ENCODE assay signal across 9 mouse cellular contexts in genomic region chr3:87838622-87839021, GRCm38 (mm10). TPM values are rescaled to one million over a fixed set of nuclear protein-coding genes. Genes with fewer than 3 reads are reported as not detected.
DNase-seq lines count a peak whose midpoint lies in the region; ATAC-seq lines count a peak whose summit lies in the region.
"Had no signal": no experiment of that assay in that cellular context is flagged by ENCODE, and none has a peak within 500 bp of the region (broad histone marks: within the 10 kb centered on the region; RNA-seq: fewer than 3 reads in every experiment).

No protein-coding gene starts in this region.

- no peaks in the 10 kb centered on the region for H3K36me3 ChIP-seq in hindbrain, embryonic 10.5 days
- no peaks in the 10 kb centered on the region for H3K36me3 ChIP-seq in hindbrain, embryonic 13.5 days
- H3K36me3 ChIP-seq: embryonic facial prominence, embryonic 13.5 days had no signal

- H3K4me1 ChIP-seq in hindbrain, embryonic 10.5 days (replicated peaks) = no peaks in the 10 kb centered on the region
- no peaks in the 10 kb centered on the region for H3K4me1 ChIP-seq in hindbrain, embryonic 13.5 days (replicated peaks)
- H3K4me1 ChIP-seq: embryonic facial prominence, embryonic 13.5 days had no signal

- no peak overlapping the region for H3K9ac ChIP-seq in hindbrain, embryonic 13.5 days
- H3K9ac ChIP-seq: embryonic facial prominence, embryonic 13.5 days had no signal

- intact Hi-C loops in heart, postnatal 36 days (cut with DNase I) = loop anchor here (1.0 to 2.0 kb wide), 3 partner anchors 22 to 66 kb away; partner anchors contain the start of gene Insrr
- intact Hi-C loops in left cerebral cortex, postnatal 10 days (cut with DNase I) = loop anchor here (5.0 kb wide), 1 partner anchor 71 kb away; no protein-coding TSS in a partner anchor

- H3K4me3 ChIP-seq in hindbrain, embryonic 10.5 days = no peak overlapping the region
- no peak overlapping the region for H3K4me3 ChIP-seq in hindbrain, embryonic 13.5 days
- H3K4me3 ChIP-seq: embryonic facial prominence, embryonic 13.5 days had no signal

- H3K4me2 ChIP-seq in hindbrain, embryonic 13.5 days = no peak overlapping the region
- H3K4me2 ChIP-seq: embryonic facial prominence, embryonic 13.5 days had no signal

- no peaks in the 10 kb centered on the region for H3K27me3 ChIP-seq in hindbrain, embryonic 10.5 days (ENCODE audit: insufficient read depth, poor library complexity, severe bottlenecking)
- H3K27me3 ChIP-seq in hindbrain, embryonic 13.5 days = 0 out of 2 replicates have a peak, but pooled peaks cover 5% of the 10 kb centered on the region
- H3K27me3 ChIP-seq: embryonic facial prominence, embryonic 13.5 days had no signal

- H3K27ac ChIP-seq in hindbrain, embryonic 10.5 days = no peak overlapping the region
- H3K27ac ChIP-seq in hindbrain, embryonic 13.5 days = no peak overlapping the region
- H3K27ac ChIP-seq: embryonic facial prominence, embryonic 13.5 days had no signal

- no peaks in the 10 kb centered on the region for H3K9me3 ChIP-seq in hindbrain, embryonic 10.5 days
- no peaks in the 10 kb centered on the region for H3K9me3 ChIP-seq in hindbrain, embryonic 13.5 days
- H3K9me3 ChIP-seq: embryonic facial prominence, embryonic 13.5 days had no signal

- 2% methylated on average over 4 of the region's 4 CpGs for WGBS in hindbrain, embryonic 10.5 days
- WGBS in hindbrain, embryonic 13.5 days = under 1% methylated on average over 4 of the region's 4 CpGs

- DNase-seq in hindbrain, embryonic 10.5 days (ENCODE audit: low spot score) = peak; percentile 79
- DNase-seq in heart, postnatal 36 days = peak; percentile 79 to 87
- peak; percentile 38 to 71 for DNase-seq in left cerebral cortex, postnatal 10 days (ENCODE audit: extremely low spot score in 1 of 2, low spot score in 2 of 2)
- DNase-seq in ovary, adult 18-20 months (ENCODE audit: low spot score) = peak; percentile 28
- peak; percentile 26 to 58 for DNase-seq in thymus, adult 18-20 months

- ATAC-seq in hindbrain, embryonic 13.5 days (ENCODE audit: low FRiP score) = no peak
- peak; percentile 61 for ATAC-seq in activated CD4-positive, CD25-positive, alpha-beta regulatory T cell, adult 4 months
- peak; percentile 96 for ATAC-seq in common myeloid progenitor, adult 5-6 weeks (replicated peaks; ENCODE audit: low read depth, poor library complexity, severe bottlenecking)

RNA-seq across cellular contexts. Expression of gene Sh2d2a, which starts 7.9 kb away (rescaled TPM):
- polyA plus RNA-seq in hindbrain, embryonic 10.5 days (2016; fragmentation: Nextera tagmentation; extraction: Ambion mirVana) = 0.06 and 0.21 TPM in 2 replicates
- polyA plus RNA-seq in hindbrain, embryonic 13.5 days (2015; fragmentation: Nextera tagmentation; extraction: Ambion mirVana) = not detected in 2 replicates
- 100 to 1,000 TPM; 203 to 239 TPM for polyA plus RNA-seq in activated CD4-positive, CD25-positive, alpha-beta regulatory T cell, adult 4 months (2017; shearing (Covaris generic))
- total RNA-seq in common myeloid progenitor, adult 5-6 weeks (2017) = 0.59 TPM in 1 of 2 replicates, not detected in the other
- total RNA-seq in heart, postnatal 36 days (2021) = under 1 TPM in 1 of 2 experiments, not detected in 1; 0.08 TPM
- total RNA-seq in left cerebral cortex, postnatal 10 days (2021) = not detected
- polyA plus RNA-seq: embryonic facial prominence, embryonic 13.5 days had no signal

RNA-seq across cellular contexts. Expression of gene Pear1, which starts 14.5 kb away (rescaled TPM):
- 19.6 and 19.9 TPM in 2 replicates for polyA plus RNA-seq in hindbrain, embryonic 10.5 days (2016; fragmentation: Nextera tagmentation; extraction: Ambion mirVana)
- 9.8 and 11.0 TPM in 2 replicates for polyA plus RNA-seq in hindbrain, embryonic 13.5 days (2015; fragmentation: Nextera tagmentation; extraction: Ambion mirVana)
- polyA plus RNA-seq in activated CD4-positive, CD25-positive, alpha-beta regulatory T cell, adult 4 months (2017; shearing (Covaris generic)) = 10 to 100 TPM; 49.6 to 67.4 TPM
- total RNA-seq in common myeloid progenitor, adult 5-6 weeks (2017) = 6.8 and 9.6 TPM in 2 replicates
- 10 to 100 TPM; 19.5 to 22.5 TPM for total RNA-seq in heart, postnatal 36 days (2021)
- total RNA-seq in left cerebral cortex, postnatal 10 days (2021) = 1 to 10 TPM; 7.6 TPM

RNA-seq across cellular contexts. Expression of gene Insrr, which starts 41.9 kb away (rescaled TPM):
- polyA plus RNA-seq in hindbrain, embryonic 10.5 days (2016; fragmentation: Nextera tagmentation; extraction: Ambion mirVana) = 0.48 and 0.72 TPM in 2 replicates
- 1.4 TPM in 2 replicates for polyA plus RNA-seq in hindbrain, embryonic 13.5 days (2015; fragmentation: Nextera tagmentation; extraction: Ambion mirVana)
- polyA plus RNA-seq in activated CD4-positive, CD25-positive, alpha-beta regulatory T cell, adult 4 months (2017; shearing (Covaris generic)) = under 1 TPM; 0.28 to 0.61 TPM
- total RNA-seq in common myeloid progenitor, adult 5-6 weeks (2017) = not detected in 2 replicates
- total RNA-seq in heart, postnatal 36 days (2021) = under 1 TPM in 1 of 2 experiments, not detected in 1; 0.08 TPM
- total RNA-seq in left cerebral cortex, postnatal 10 days (2021) = under 1 TPM; 0.30 to 0.39 TPM

RNA-seq across cellular contexts. Expression of gene Ntrk1, which starts 43.7 kb away (rescaled TPM):
- 9.0 and 23.4 TPM in 2 replicates for polyA plus RNA-seq in hindbrain, embryonic 10.5 days (2016; fragmentation: Nextera tagmentation; extraction: Ambion mirVana)
- polyA plus RNA-seq in hindbrain, embryonic 13.5 days (2015; fragmentation: Nextera tagmentation; extraction: Ambion mirVana) = 29.2 and 40.2 TPM in 2 replicates
- not detected for polyA plus RNA-seq in activated CD4-positive, CD25-positive, alpha-beta regulatory T cell, adult 4 months (2017; shearing (Covaris generic))
- not detected in 2 replicates for total RNA-seq in common myeloid progenitor, adult 5-6 weeks (2017)
- total RNA-seq in heart, postnatal 36 days (2021) = under 1 TPM; 0.16 to 0.19 TPM
- under 1 TPM; 0.34 to 0.62 TPM for total RNA-seq in left cerebral cortex, postnatal 10 days (2021)

RNA-seq across cellular contexts. Expression of gene Prcc, which starts 46.8 kb away (rescaled TPM):
- 18.7 and 19.1 TPM in 2 replicates for polyA plus RNA-seq in hindbrain, embryonic 10.5 days (2016; fragmentation: Nextera tagmentation; extraction: Ambion mirVana)
- polyA plus RNA-seq in hindbrain, embryonic 13.5 days (2015; fragmentation: Nextera tagmentation; extraction: Ambion mirVana) = 15.5 and 15.6 TPM in 2 replicates
- polyA plus RNA-seq in activated CD4-positive, CD25-positive, alpha-beta regulatory T cell, adult 4 months (2017; shearing (Covaris generic)) = 1 to 10 TPM; 4.5 TPM
- total RNA-seq in common myeloid progenitor, adult 5-6 weeks (2017) = 31.6 and 42.4 TPM in 2 replicates
- total RNA-seq in heart, postnatal 36 days (2021) = 10 to 100 TPM; 47.5 to 51.6 TPM
- total RNA-seq in left cerebral cortex, postnatal 10 days (2021) = 10 to 100 TPM; 63.0 to 63.8 TPM

Comparison
In these comparisons a context has a peak if more than half of its experiments do, and no peak if none do; other contexts are left out.
1. DNase-seq: peak in every context shown above with its lines; median percentile 83 in heart, postnatal 36 days; 79 in hindbrain, embryonic 10.5 days; 54 in left cerebral cortex, postnatal 10 days; 42 in thymus, adult 18-20 months; 28 in ovary, adult 18-20 months.